Mouse (Mus musculus) heart, postnatal 0 days (tissue): ENCODE measurements at regions not wholly inside any gene's neighbourhood (a gene's known extent, or its start where the extent isn't known, plus 50 kb on each side); places are given as distances from the start of the nearest gene placed in this dataset.

Source experiments
- CTCF ChIP-seq: IDR thresholded peaks from 2 replicates; pipeline ENCODE4 v1.5.1; 2016; ENCODE audit warnings: antibody characterized with exemption, control low read depth, low read depth
- EP300 ChIP-seq: IDR thresholded peaks from 2 replicates; pipeline ENCODE4 v1.6.1; 2016; ENCODE audit warnings: antibody characterized with exemption, low read depth

GRCm38 (mm10) chr3:48546669-48547068 lies 1210.5 kb downstream of the Pcdh18 start:
- TF ChIP-seq EP300 = no peak
- TF ChIP-seq CTCF = no peak
